Mouse (Mus musculus): Measurements from ENCODE around the gene Slc22a23.

Gene Slc22a23

DNA sequence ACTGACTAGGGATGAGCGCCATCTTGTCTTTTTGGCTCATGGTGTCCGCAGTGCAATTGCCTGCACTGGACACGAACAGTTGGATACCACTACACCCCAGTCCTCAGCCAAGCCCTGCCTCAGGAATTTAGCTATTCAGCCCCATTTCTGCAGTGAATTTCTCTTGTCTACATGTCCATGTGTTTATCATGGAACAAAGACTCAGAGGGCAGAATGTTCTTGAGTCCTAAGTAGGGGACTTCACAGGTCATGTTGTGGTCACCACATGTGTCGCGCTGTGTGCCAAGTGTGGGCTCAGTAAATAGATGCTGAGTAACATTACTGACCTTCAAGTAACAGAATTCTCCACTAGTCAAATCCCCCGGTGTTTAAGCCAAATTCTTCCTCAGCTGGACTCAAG, 109.9 kb downstream of the Slc22a23 start:
- no peak for DNase-seq (ENCODE audit: low read depth, low spot score)

DNA sequence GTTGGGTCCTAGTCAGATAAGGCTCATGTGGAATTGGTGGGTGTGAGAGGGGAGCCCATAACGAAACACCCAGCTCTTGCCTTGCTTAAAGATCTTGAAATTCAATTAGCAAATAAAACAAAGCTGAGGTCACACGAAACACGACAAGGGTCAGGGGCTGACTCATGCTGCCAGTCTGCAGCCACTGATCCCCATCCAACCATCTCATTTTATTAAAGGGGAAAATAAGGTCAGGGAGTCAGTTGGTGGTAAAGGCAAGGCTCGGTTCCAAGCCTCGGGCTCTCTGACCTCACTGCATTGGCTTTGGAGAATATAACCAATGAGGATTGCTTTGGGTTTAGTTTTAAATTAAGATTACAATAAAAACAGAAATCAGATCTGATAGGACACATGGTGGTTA, 110.5 kb downstream of the Slc22a23 start:
- no peak for DNase-seq (ENCODE audit: low read depth, low spot score)

- DNase-seq (ENCODE audit: low read depth, low spot score), result no peak
Observed at GRCm38 (mm10) chr13:34232992-34233391, 112.0 kb downstream of the Slc22a23 start.

GRCm38 (mm10) chr13:34228905-34229304, 116.1 kb downstream of the Slc22a23 start:
- DNase-seq (ENCODE audit: low read depth, low spot score), result no peak

DNA sequence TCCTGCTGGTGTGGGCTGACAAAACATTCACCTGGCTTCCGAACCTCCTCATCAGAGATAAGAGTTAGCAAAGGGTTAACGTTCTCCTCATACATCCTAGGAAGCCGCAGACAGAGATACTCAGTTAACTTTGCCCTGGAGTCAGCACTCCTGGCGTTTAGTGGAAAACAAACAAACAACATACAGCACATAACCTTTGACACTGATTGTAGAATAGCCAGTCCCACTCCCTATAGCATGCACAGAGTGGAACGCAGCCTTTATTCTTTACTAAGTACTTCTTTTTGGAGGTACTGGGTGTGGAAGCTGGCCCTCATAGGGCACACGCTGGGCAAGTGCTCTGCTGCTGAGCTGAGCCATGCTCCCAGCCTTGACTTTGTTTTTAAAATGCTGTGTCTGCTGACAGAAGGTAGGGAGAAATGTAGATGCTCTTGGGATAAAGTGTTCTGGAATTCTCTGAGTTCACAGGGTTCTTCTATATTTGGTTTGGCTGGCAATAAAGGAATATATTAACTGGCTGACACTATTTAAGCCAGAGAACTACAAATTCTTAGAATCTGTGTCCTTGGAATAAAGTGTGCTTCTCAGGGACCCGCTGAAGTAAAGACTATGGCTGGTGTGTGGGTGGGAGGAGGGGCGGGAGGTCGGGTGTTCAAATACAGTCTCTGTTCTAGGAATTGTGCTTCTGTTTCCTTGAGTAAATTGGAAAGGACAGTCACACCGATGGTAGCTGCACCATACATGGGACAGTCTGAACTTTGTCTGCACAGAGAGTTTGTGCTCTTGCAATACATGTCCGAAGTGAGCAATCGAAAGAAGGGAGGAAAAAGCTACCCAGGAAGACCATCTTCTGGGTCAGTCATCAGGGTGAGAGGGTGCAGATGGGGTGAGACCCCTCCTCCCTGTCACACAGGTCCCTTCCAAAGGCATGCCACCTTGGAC, 117.0 kb downstream of the Slc22a23 start:
- no peak for DNase-seq (ENCODE audit: low read depth, low spot score)

DNA sequence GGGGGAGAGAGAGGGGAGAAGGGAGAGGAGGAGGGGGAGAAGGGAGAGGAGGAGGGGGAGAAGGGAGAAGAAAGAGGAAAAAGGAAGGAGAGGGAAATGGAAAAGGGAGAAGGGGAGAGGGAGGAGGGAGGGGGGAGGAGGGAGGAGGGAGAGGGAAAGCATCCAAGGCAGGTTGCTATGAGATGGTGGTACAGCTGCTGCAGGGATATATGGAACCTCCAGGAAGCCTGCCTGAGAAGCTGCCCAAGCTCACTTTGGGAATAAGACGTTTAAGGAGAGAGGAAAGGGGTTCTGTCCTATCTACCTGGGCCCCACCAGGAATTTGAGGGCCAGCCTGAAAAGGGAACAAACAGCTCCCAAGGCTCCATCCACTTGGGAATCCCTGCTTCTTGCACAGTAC, 118.0 kb downstream of the Slc22a23 start:
- DNase-seq (ENCODE audit: low read depth, low spot score), result no peak

- no peak for DNase-seq (ENCODE audit: low read depth, low spot score)
Observed at GRCm38 (mm10) chr13:34222985-34223384, 122.0 kb downstream of the Slc22a23 start.

DNA sequence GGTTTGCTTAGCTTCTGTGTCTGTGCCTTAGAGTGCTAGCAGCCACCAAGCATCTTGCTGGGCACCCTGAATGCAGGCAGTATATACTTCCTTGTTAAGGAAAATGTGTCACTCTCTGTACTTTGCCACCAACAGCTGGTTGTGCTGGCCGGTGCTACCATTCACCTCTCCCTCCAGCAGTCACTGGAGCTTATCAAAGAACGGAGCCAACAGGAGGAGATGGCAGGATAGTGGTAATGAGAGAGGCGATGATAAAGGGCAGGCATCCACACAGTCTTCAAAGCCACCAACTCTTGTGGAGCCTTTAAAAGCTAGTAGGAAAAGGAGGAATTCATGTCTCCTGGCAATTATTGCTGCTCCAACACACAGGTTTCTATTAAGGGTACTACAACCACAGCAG, 125.3 kb downstream of the Slc22a23 start:
- DNase-seq (ENCODE audit: low read depth, low spot score), result no peak

- DNase-seq (ENCODE audit: low read depth, low spot score), result no peak
Observed at GRCm38 (mm10) chr13:34218776-34219175, 126.2 kb downstream of the Slc22a23 start.

- no peak for DNase-seq (ENCODE audit: low read depth, low spot score)
Observed at GRCm38 (mm10) chr13:34214855-34215254, 130.1 kb downstream of the Slc22a23 start.

- no peak for DNase-seq (ENCODE audit: low read depth, low spot score)
Observed at GRCm38 (mm10) chr13:34212735-34213212, 132.2 kb downstream of the Slc22a23 start.

DNA sequence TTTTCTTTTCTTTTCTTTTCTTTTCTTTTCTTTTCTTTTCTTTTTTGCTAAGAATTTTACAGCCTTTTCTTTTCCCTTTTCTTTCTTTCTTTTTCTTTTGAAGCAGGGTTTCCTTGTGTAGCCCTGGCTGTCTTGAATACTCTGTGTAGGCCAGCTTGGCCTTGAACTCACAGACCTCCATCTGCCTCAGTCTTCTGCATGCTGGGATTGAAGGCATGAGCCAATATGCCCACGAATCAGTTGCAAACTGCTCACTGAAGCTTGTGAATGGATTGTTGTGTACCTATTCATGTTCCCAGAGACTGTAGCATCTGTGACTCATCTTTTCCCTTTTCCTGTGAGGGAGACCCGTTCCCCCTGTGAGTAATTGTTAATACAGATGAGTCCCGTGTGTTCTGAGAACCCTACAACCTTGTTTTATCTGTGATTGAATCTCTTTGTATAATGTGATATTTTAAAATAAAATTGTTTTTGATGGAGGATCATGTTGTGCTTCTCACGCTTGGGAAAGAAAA, 133.7 kb downstream of the Slc22a23 start:
- no peak for DNase-seq (ENCODE audit: low read depth, low spot score)

DNA sequence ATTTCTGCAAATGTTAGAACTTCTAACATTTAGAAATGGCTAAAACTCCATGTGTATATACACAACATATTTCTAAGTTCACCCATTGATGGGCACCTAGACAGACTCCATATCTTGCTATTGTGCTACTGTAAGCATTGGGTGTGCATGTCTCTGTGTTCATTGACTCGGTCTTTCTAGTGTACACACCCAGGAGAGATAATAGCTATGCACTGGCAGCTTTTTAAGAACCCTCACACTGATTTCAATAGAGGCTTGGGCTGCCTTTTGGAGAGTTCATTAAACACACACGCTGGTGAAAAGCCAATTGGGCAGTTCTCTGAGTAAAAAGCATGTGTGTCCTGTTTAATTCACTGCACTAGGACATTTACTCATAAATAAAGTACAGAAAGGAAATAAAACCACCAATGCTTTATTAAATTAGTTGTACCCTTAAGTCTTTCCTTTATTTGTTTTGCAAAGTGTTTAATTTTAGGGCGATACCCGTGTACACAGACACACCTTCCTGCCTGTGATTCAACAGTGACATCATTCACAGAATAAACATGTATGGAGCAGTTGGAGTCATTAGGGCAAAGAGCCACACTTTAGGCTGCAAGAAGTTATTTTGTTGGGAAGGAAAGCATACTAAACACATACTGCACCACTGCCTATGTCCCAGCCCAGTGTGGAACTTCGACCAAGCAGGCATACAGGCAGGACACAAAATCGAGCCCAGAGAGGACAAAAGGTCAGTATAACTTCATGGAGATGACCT, 137.1 kb downstream of the Slc22a23 start:
- DNase-seq (ENCODE audit: low read depth, low spot score), result no peak

DNA sequence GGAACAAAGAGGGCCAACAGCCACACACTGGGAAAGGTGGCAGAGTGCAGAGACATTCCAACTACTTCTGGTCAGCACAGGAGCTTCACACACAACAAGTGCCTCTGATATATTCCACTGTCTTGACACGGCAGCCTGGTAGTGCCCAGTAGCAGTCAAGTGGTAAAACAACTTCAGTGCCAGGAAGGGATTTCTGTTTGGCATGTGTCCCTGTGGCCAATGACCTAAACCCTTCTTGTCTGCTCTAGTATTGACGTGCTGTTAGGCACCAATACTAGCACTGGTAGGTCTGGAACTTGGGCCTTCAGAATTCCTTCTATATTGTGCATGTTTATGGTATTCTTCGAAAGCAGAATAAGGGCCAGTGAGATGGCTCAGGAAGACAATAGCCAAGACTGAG, 139.8 kb downstream of the Slc22a23 start:
- no peak for DNase-seq (ENCODE audit: low read depth, low spot score)

- DNase-seq (ENCODE audit: low read depth, low spot score), result no peak
Observed at GRCm38 (mm10) chr13:34195676-34196075, 149.3 kb downstream of the Slc22a23 start.

DNA sequence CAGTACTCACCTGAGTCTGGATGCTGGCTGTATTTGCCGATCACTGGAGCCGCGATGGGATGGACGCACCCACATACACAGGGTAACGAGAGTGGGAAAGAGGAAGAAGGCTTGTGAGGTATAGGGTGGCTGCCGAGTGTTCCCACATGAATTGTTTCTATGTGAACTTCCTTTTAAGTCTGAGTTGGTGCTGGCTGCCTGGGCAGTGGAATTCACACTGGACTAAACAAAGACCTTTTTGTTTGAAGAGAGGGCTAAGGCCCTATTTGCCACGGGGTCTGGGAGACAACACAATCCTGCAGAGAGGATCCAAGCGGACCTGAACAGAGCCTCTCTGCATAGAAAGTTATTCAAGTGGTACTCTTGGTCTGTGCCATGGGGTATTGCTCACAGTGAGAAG, 151.6 kb downstream of the Slc22a23 start:
- no peak for DNase-seq (ENCODE audit: low read depth, low spot score)

DNA sequence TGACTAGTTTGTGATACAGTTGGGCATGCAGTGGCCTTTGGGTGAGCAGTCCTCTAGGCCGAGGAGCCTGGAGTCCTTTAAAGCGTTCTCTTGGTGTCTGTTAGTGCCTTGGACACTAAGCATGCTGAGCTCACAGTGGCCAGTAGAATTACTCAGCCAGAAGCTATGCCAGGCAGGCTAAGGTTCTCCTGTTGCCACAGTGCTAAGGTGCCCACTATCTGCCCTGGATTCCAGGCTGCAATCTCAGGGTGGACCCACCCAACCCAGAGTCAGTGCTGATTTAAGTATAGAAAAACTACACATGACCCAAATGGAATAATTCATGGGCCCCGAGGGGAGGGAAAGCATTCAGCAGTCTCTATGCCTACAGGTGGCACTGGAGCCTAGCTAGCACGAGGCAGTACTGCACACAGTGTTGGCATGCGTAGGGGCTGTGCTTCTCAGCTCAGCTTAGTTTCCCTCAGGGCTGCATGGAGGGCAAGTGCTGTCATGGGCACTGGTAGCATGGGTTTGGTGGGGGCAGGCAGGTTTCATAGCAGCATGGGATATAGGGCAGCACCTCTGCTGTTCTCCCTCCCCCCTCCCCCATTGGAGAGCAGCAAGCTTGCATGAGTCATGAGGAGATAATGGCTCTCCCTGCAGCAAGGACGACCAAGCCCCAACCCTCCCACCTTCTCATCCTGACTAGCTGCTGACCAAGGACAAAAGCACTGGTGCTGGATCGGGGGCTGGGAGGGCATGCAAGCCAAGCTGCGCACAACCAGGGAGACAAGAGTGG, 152.4 kb downstream of the Slc22a23 start:
- DNase-seq (ENCODE audit: low read depth, low spot score), result no peak

GRCm38 (mm10) chr13:34187571-34187970, 157.4 kb downstream of the Slc22a23 start:
- peak; percentile 79 for DNase-seq (ENCODE audit: low read depth, low spot score)

DNA sequence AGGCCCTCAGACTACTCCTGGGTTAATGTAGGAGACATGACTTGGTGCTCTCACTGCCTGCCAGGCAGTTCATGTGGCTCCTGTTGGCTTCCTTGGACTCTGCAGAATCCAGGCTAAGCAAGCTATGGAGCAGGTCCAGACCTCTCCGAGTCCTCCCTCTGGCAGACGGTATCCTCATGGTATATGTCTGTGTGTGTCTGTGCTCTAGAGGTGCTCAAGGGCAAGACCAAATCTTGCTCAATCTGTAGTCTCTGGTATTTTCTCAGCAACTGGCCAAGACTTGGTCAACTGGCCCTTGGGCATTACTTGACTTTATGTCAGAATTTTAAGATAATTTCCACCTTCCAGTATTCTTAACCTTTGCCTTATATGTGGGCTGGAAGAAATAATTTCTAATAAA, 159.6 kb downstream of the Slc22a23 start:
- no peak for DNase-seq (ENCODE audit: low read depth, low spot score)

DNA sequence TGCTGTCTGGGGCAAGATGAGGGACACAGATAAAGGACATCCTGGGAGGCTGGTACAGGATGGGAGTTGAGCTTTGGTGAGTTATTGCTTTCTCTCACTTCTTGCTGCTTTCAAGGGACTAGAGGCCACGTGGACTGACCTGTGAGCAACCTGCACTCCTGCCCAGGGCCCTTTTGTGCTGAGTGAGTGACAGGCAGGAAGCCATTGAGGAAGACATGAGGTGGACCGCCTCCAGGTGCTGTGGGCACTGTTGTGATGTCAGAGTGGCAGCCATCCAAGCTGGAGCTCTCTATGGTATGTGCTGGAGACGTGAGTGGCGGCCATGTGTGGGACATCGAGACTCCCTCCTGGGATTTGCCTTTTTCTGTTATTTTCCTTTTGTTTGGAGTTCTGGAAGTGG, 163.4 kb downstream of the Slc22a23 start:
- no peak for DNase-seq (ENCODE audit: low read depth, low spot score)

DNA sequence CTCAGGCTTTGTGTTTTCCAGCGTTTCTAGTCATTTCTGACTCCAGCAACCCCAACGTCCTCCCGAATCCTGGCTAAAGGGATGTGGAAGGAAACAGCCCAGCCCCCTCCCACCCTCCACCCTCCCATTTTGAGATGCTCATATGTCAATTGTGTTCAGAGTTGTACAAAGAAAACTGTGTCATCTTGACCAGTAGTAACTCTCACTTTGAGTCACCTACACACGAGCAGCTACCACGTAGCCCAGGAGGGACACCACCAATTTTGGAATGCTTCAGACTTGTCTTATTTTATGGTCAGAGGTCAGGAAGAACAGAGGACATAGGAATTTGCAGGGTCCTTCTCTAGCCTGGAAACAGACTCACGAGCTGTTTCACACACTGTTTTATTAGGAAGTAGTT, 171.0 kb downstream of the Slc22a23 start:
- DNase-seq (ENCODE audit: low read depth, low spot score), result no peak

Measured in ZHBTc4 (cell line).